Mouse (Mus musculus) forebrain, postnatal 0 days (tissue): ENCODE results near the gene Tbcb. TPM values are rescaled to one million over a fixed set of nuclear protein-coding genes. Genes with fewer than 3 reads are reported as not detected.
"Not testable (repeated sequence)": the region's sequence is repeated elsewhere in the genome, so short reads cannot be mapped to it uniquely, and the experiment has no call there.

Source experiments
- ATAC-seq: fragments of 200-750 bp; cut with Nextera tagmentation; 2 replicates; pipeline ENCODE4 v1.8.0; 2017; ENCODE audit warnings: mild to moderate bottlenecking, moderate library complexity
- DNase-seq: peaks from one replicate; pipeline ENCODE4 v3.0.0-alpha.2; 2015
- H3K27ac ChIP-seq: fragments of 300-500 bp; sonication (generic); 2 replicates; pipeline ENCODE4 v1.5.1; 2014; ENCODE audit warnings: low read depth, mild to moderate bottlenecking, antibody characterized with exemption, low read length, moderate library complexity, mixed read lengths
- H3K27me3 ChIP-seq: fragments of 300-500 bp; sonication (generic); 2 replicates; pipeline ENCODE4 v1.6.1; 2014; ENCODE audit warnings: mild to moderate bottlenecking, low read length, mixed read lengths; ENCODE audit not compliant: insufficient read depth
- H3K36me3 ChIP-seq: fragments of 300-500 bp; sonication (generic); 2 replicates; pipeline ENCODE4 v1.6.1; 2014; ENCODE audit warnings: mild to moderate bottlenecking, moderate library complexity; ENCODE audit not compliant: insufficient read depth
- H3K4me1 ChIP-seq: fragments of 300-500 bp; sonication (generic); 2 replicates; pipeline ENCODE4 v1.6.1; 2014; ENCODE audit warnings: antibody characterized with exemption; ENCODE audit not compliant: insufficient read depth
- H3K4me2 ChIP-seq: fragments of 300-500 bp; sonication (generic); 2 replicates; pipeline ENCODE4 v1.6.1; 2014; ENCODE audit warnings: low read depth, mild to moderate bottlenecking, moderate library complexity
- H3K4me3 ChIP-seq: fragments of 300-500 bp; sonication (generic); 2 replicates; pipeline ENCODE4 v1.5.1; 2014; ENCODE audit warnings: low read depth, low read length, mixed read lengths
- H3K9ac ChIP-seq: fragments of 300-500 bp; sonication (generic); 2 replicates; pipeline ENCODE4 v1.6.1; 2014; ENCODE audit warnings: mild to moderate bottlenecking
- H3K9me3 ChIP-seq: fragments of 300-500 bp; sonication (generic); 2 replicates; pipeline ENCODE4 v1.6.1; 2016; ENCODE audit warnings: low read length
- CTCF ChIP-seq: sonication (generic); IDR thresholded peaks from 2 replicates; pipeline ENCODE4 v1.5.1; 2016; ENCODE audit warnings: antibody characterized with exemption, control low read depth, low read depth
- WGBS: fragments of 180-500 bp; shearing (Covaris S2); extraction: QIAGEN DNeasy Blood & Tissue Kit; methylation state at CpG from one replicate; pipeline ENCODE4 v1.1.7; 2014; 5-methylcytosine and 5-hydroxymethylcytosine counted together
- polyA plus RNA-seq: library from polyadenylated mRNA; unstranded; fragments of >200 nt; fragmentation: Nextera tagmentation; extraction: Ambion mirVana; gene quantifications from 2 replicates; pipeline ENCODE4 v1.2.1, GENCODE M21; 2015
- total RNA-seq: library from RNA; depleted of rRNA; stranded (reverse); fragments of >200 nt; gene quantifications from 2 replicates; pipeline ENCODE4 v1.2.3, GENCODE M21; 2014

Tbcb gene
- total and polyA plus RNA-seq, 2 experiments from 2014 or later = 151 to 475 TPM

DNA sequence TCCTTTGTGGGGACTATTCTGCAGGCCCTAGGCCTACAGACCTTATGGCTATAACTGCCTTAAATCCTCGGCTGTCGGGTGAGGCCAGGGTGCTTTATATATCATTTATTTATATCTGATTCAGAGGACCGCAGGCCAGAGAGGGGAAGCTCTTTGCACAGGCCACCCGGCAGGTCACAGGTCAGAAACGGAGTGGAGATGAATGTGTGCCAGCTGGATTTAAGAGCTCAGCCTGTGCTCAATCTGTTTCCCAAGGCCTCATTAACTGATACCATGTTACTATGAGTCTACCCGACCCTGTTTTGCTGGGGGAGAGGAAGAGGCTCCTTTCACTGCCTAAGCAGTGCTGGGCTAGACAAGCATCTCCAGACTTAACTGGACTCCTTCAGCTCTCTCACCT lies 42.3 kb upstream of the Tbcb start:
- Histone ChIP-seq H3K4me3 (no peak overlapping the region), H3K9ac (no peak overlapping the region), H3K4me2 (no peak overlapping the region), H3K27ac (no peak overlapping the region), H3K27me3 (no peaks in the 10 kb centered on the region), H3K9me3 (no peaks in the 10 kb centered on the region), H3K4me1 (no peaks in the 10 kb centered on the region), H3K36me3 (no peaks in the 10 kb centered on the region)
- ATAC-seq (no peak), DNase-seq (no peak)
- 88% methylated on average over 6 of the region's 6 CpGs for WGBS
- TF ChIP-seq CTCF = no peak

- Histone ChIP-seq H3K4me1 (no peaks in the 10 kb centered on the region), H3K9me3 (no peaks in the 10 kb centered on the region), H3K9ac (no peak overlapping the region), H3K27me3 (no peaks in the 10 kb centered on the region), H3K4me3 (no peak overlapping the region), H3K27ac (no peak overlapping the region), H3K4me2 (no peak overlapping the region), H3K36me3 (peaks cover 2% of the 10 kb centered on the region; the same call in 1 of the 2 replicates)
- ATAC-seq (no peak), DNase-seq (no peak)
- TF ChIP-seq CTCF = no peak
- WGBS = 84% methylated on average over 4 of the region's 4 CpGs
Observed at GRCm38 (mm10) chr7:30269641-30270040, 37.6 kb upstream of the Tbcb start.

- no peak for ATAC-seq
- H3K9ac ChIP-seq = no peak overlapping the region
- no peak for DNase-seq
- H3K27ac ChIP-seq = no peak overlapping the region
- WGBS = 77% methylated on average over 3 of the region's 3 CpGs
- H3K27me3 ChIP-seq = no peaks in the 10 kb centered on the region
- H3K9me3 ChIP-seq = no peaks in the 10 kb centered on the region
- no peaks in the 10 kb centered on the region for H3K4me1 ChIP-seq
- H3K4me3 ChIP-seq = no peak overlapping the region
- no peak overlapping the region for H3K4me2 ChIP-seq
- peaks cover 7% of the 10 kb centered on the region; the same call in 1 of the 2 replicates for H3K36me3 ChIP-seq
- TF ChIP-seq CTCF = no peak
Observed at GRCm38 (mm10) chr7:30266780-30267179, 34.7 kb upstream of the Tbcb start.

DNA sequence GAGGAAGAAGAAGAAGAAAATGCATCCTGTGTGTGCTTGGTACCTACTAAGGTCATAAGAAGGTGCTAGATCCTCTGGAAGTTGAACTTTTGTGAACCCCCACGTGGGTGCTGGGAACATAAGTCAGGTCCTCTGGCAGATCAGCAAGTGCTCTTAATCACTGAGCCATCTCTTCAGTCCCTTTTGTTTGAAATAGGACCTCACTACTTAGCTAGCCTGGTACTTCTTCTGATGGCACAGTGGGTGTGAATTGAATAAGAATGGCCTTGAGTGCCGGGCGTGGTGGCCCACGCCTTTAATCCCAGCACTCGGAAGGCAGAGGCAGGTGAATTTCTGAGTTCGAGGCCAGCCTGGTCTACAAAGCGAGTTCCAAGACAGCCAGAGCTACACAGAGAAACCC lies 33.9 kb upstream of the Tbcb start:
- no peak for TF ChIP-seq CTCF
- no peak for ATAC-seq
- WGBS = 95% methylated on average over 7 of the region's 7 CpGs
- Histone ChIP-seq H3K4me2 (no peak overlapping the region), H3K4me3 (no peak overlapping the region), H3K27me3 (no peaks in the 10 kb centered on the region), H3K27ac (no peak overlapping the region), H3K9me3 (no peaks in the 10 kb centered on the region), H3K36me3 (peaks cover 7% of the 10 kb centered on the region; the same call in 1 of the 2 replicates), H3K4me1 (no peaks in the 10 kb centered on the region), H3K9ac (no peak overlapping the region)
- DNase-seq = no peak

DNA sequence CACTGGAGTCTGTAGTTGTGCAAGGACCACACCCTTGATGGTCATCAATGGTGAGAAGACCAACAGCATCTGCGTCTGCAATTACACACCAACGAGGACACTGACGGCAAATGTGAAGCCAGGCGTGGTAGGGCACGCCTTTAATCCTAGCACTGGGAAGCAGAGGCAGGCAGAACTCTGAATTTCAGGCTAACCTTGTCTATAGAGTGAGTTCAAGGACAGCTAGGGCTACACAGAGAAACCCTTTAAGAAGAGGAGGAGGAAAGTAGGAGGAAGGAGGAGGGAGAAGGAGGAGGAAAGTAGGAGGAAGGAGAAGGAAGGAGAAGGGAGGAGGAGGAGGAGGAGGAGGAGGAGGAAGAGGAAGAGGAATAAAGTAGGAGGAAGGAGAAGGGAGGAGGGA lies 33.5 kb upstream of the Tbcb start:
- Histone ChIP-seq H3K9ac (no peak overlapping the region), H3K36me3 (peaks cover 7% of the 10 kb centered on the region; the same call in 1 of the 2 replicates), H3K4me1 (no peaks in the 10 kb centered on the region), H3K27me3 (no peaks in the 10 kb centered on the region), H3K4me2 (no peak overlapping the region), H3K4me3 (no peak overlapping the region), H3K9me3 (no peaks in the 10 kb centered on the region), H3K27ac (no peak overlapping the region)
- DNase-seq (no peak), ATAC-seq (no peak)
- 93% methylated on average over 5 of the region's 5 CpGs for WGBS
- TF ChIP-seq CTCF = no peak

- Histone ChIP-seq H3K9me3 (no peaks in the 10 kb centered on the region), H3K4me2 (no peak overlapping the region), H3K27me3 (no peaks in the 10 kb centered on the region), H3K4me3 (no peak overlapping the region), H3K4me1 (no peaks in the 10 kb centered on the region), H3K36me3 (peaks cover 7% of the 10 kb centered on the region; the same call in 1 of the 2 replicates), H3K9ac (no peak overlapping the region), H3K27ac (no peak overlapping the region)
- TF ChIP-seq CTCF = no peak
- 82% methylated on average over 2 of the region's 2 CpGs for WGBS
- ATAC-seq = no peak
- no peak for DNase-seq
Observed at GRCm38 (mm10) chr7:30265041-30265440, 33.0 kb upstream of the Tbcb start.

- DNase-seq = no peak
Observed at GRCm38 (mm10) chr7:30251956-30252954, 20.2 kb upstream of the Tbcb start.

DNA sequence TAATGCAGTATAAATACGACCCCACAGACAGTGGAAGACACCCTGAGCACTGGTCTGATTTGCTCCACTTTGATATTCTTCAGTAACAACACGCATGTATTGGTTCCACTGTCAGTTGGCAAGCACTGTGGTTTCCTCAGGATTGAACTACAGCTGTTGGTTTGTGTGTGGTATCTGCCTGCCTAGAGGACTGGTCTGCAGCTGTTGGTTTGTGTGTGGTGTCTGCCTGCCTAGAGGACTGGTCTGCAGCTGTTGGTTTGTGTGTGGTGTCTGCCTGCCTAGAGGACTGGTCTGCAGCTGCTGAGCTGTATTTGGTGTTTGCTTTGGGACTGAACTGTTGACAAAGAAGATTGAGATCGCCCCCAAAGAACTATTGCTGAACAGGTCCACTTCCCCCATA lies 5.3 kb upstream of the Tbcb start:
- not testable (repeated sequence) for ATAC-seq

More at GRCm38 (mm10) chr7:30251956-30252954, 20.2 kb upstream of the Tbcb start:
- no peak for ATAC-seq
- Histone ChIP-seq H3K27ac (no peak overlapping the region), H3K9me3 (no peaks in the 10 kb centered on the region), H3K27me3 (no peaks in the 10 kb centered on the region), H3K36me3 (no peaks in the 10 kb centered on the region), H3K4me3 (no peak overlapping the region), H3K9ac (no peak overlapping the region), H3K4me2 (no peak overlapping the region), H3K4me1 (no peaks in the 10 kb centered on the region)
- TF ChIP-seq CTCF = no peak
- 88% methylated on average over 12 of the region's 12 CpGs for WGBS

More for the DNA sequence above, 5.3 kb upstream of the Tbcb start:
- DNase-seq, H3K9ac ChIP-seq, H3K27ac ChIP-seq, H3K4me1 ChIP-seq, H3K9me3 ChIP-seq, H3K4me3 ChIP-seq, H3K4me2 ChIP-seq, H3K27me3 ChIP-seq: not testable (repeated sequence)
- WGBS = 84% methylated on average over 3 of the region's 3 CpGs
- peaks cover 18% of the 10 kb centered on the region for H3K36me3 ChIP-seq
